Mouse (Mus musculus) lung, postnatal 0 days (tissue): ENCODE results near the gene Trap1.

Experiments
- CTCF ChIP-seq: IDR thresholded peaks from 2 replicates; pipeline ENCODE4 v1.5.1; 2016; ENCODE audit warnings: antibody characterized with exemption, mild to moderate bottlenecking
- EP300 ChIP-seq: IDR thresholded peaks from 2 replicates; pipeline ENCODE4 v1.6.1; 2016; ENCODE audit warnings: antibody characterized with exemption, mild to moderate bottlenecking, control low read depth

- TF ChIP-seq CTCF, result no peak
- no peak for TF ChIP-seq EP300
Measured at GRCm38 (mm10) chr16:4077384-4078061, at the start of gene Trap1.
